Mouse (Mus musculus): ENCODE results near the gene Osbpl10. TPM values are rescaled to one million over a fixed set of nuclear protein-coding genes. Genes with fewer than 3 reads are reported as not detected.
"Not testable (repeated sequence)": the region's sequence is repeated elsewhere in the genome, so short reads cannot be mapped to it uniquely, and the experiment has no call there.

The Osbpl10 gene
- polyA plus RNA-seq (2017; shearing (Covaris generic)), result not detected

DNA sequence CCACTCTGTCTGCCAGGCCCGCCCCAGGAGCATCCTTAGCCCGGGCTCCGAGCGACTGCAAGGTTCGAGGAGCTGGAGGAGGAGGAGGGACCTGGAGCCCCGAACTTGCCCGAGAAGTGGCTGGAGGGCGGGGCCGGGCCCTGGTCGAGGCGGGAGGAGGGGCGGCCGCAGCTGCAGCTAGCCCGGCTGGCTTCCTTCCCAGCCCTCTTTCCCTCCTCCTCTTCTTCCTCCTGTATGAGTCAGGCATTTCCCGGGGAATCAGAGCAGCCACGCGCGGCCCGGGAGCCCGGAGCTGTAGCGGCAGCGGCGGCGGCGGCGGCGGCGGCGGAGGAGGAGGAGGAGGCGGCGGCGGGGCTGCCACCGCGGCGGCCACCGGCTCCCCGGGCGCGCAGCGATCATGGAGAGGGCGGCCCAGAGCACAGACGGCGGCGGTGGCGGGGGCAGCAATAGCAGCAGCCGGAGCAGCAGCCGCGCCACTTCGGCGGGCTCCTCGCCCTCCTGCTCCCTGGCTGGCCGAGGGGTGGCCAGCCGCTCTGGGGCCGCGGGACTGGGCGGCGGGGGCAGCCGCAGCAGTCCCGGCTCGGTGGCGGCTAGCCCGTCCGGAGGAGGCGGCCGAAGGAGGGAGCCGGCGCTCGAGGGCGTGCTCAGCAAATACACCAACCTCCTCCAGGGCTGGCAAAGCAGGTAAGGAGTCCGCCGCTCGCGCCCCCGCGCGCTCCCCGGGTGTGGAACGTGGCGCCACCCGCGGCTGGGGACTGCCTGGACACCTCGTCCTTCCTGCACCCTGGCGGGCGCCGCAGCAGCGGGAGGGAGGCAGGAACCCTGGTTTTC is at the start of gene Osbpl10:
Osbpl10 (plus strand) TSS at position 289 of the 831 bp plus-strand sequence.
- ATAC-seq, result no peak

DNA sequence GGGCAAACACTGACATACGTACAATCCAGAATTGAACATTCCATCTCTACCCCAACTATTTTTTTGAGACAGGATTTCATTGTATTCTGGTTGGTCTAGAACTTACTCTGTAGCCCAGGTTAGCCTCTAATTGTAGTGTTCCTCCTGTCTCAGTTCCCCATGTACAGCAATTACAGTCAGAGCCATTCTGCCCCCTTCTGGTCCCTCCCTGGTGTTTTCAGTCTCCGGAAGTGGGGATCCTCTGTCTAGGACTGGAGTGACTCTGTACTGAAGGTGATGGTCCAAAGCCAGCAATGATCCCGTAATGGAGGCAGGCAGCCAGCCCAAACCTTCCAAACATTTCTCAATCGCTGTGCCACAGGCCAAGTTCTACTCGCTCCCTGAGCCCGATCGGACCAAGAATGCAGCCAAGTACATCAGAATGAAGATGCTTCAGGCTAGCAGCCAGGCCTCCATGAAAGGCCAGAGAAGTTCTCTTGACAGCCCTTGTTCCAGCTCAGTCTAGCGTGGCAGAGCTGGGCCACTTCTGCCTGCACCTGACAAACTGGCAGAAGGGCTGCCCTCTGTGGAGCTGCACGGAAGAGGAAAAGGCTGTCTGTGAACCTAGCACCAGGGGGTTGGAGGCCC is 47.8 kb upstream of the Osbpl10 start:
- no peak for ATAC-seq

DNA sequence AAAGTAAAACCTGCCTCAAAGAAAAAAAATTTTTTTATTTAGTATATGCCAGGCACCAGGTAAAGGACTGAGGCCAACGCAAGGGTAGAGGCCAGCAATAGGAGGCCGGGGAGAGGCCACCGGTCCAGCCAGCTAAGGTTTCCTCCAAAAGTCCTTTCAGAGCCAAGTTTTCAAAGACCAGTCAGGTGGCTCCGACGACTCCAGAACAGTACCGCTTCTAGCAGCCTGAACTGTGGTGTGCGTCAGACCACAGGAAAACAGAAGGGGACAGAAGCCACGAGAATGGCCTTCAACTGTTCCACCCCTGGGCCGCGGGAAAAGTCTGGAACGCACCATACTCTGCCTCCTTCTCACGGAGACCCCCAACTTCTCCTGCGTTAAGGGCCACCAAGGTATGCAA is 45.8 kb upstream of the Osbpl10 start:
- ATAC-seq, result no peak

DNA sequence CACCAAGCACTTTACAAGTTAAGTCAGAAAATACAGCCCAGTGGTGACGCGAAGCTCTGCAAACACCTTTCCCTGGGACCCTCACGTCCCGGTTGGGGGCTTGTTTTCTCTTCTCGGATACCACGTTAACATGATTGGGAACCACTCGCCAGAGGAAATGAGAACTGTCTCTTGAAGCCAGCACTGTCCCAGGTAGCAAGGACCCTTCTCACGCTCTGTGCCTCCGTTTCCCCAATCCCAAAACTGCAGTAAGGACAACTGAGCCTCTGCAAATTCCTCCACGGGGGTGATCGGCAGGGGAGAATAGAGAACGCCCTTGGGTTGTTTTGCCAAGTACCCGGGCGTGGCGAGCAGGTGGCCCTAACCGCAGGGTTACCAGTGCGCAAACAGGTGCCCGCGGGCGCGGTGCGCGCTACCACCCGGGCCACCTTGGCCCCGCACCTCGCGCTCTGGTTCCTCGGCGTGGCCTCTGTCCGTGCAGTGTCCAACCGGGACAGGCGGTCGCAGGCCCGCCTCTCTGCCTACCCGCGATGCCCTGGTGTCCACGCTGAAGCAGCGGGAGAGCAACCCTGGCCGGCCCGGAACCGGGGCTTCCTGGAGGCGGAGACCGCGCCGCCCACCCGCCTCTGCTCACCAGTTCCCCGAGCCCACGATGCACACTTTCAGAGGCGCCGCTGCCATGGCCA is 45.2 kb upstream of the Osbpl10 start:
- ATAC-seq, result peak; percentile 1

DNA sequence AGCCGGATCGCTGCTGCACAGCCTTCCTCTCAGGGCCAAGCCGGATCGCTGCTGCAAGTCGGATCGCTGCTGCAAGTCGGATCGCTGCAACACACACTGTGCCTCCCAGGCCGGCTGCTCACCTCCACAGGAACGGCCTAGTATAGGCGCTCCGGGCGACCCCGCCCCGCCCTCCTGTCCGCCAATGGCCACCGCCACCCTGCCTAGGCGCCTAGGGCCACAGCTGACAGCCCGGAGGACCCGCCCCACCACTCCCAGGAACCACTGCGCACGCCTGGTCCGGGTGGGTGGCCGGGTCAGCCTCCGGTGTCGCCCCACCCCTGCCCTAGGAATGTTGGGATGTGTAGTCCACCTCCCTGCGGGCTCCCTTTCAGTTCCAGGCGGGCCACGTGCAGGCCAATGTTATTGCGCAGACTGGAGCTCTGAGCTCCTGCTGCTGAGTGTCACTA is 44.6 kb upstream of the Osbpl10 start, which contains the start of gene Gpd1l:
Gpd1l (minus strand) TSS at position 265 of the 449 bp plus-strand sequence.
- ATAC-seq, result peak; percentile 84

DNA sequence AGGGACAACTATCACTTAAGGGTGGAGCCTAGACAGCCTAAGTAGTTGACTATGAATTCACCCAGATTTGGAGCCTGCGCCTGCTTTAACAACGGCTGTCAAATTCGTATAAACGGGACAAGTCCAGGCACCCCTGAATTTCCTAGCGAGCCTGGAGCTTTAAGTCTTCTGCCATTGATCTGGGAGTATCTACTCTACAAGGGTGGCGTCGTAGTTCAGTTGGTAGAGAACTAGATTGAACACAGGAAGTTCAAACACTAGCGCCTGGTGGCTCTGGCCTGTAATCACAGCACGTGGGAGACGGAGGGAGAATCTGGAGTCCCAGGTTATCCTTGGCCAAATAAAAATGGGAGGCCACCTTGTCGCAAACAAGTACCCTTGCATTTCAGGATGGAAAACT is 44.1 kb upstream of the Osbpl10 start:
- peak; percentile 63 for ATAC-seq

DNA sequence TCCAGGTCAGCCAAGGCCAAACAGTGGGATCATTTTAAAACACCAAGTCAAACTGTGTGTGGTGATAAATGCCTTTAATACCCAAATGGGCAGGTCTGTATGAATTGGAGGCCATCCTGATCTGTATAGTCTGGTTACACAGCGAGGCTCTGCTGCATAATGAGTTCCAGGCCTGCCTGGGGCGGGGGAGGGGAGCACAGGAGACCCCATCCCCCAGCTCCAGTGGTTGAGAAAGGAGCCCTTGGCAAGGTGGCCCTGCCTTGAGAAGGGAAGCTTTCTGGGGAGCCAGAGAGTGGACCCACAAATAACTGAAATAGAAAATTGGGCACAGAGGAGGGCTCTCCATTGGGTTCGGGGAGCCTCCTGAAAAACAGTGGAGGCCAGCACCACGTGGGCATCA is 43.0 kb upstream of the Osbpl10 start:
- ATAC-seq, result no peak

DNA sequence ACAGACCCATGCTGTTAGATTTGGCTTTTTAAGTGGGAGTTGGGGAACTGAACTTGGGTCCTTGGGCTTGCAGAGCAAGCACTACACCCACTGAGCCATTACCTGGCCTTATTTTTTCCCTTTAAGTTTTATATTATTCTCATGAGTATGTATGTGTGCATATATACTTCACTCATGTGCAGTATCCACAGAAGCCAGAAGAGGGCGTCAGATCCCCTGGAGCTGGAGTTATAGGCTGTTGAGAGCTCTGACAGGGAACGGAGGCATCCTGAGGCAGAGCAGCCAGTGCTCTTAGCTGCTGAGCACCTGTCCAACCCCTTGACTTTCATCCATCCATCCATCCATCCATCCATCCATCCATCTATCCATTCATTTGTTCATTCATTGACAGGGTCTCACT is 41.7 kb upstream of the Osbpl10 start:
- no peak for ATAC-seq

DNA sequence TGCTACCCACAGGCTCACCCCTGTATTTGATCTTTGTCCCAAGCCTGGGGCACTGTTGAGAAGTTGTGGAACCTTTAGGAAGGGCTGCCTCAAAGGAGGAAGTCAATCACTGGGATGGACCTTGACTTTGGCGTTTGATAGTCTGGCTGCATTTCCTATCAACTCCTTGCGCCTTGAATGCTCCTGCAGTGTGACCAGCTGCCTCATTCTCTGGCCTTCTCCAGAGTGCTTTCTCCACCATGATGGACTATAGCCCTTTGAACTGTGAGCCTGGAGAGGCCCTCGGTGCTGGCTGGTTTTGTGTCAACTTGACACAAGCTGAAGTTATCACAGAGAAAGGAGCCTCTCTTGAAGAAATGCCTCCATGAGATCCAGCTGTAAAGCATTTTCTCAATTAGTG is 33.7 kb upstream of the Osbpl10 start:
- no peak for ATAC-seq

DNA sequence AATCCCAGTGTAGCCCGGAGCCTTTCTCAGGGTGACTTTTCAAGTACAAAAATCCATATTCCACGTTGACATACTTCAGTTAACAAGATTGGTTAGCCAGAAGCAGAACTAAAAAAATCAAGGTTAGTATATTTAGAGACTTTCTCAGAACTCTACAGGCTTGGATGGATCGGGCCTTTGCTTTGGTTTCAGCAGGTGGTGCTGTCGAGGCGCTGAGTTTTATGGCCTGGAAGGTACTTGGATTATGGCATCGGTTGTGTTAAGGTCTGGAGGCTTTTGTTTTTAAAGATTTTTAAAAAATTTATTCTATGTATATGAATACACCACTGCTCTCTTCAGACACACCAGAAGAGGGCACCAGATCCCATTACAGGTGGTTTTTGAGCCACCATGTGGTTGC is 32.8 kb upstream of the Osbpl10 start:
- ATAC-seq, result no peak

DNA sequence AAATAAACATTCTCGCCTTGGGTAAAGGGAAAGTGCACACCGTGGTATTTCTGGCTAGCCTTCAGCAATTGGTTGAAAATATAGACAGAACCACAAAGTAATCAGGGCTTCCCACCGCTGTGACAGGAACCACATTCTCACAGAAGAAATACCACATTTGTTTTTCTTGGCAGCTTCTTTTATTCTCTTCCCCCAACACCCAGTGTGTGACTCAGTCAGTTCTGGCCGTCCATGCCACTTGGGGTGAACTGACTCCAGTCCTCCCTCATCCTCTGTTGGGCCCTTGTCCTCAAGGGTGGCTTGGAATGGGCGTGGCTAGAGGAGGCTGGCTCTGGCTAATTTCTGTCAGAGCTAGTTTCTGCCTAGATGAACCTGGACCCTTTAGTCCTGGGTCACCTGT is 30.0 kb upstream of the Osbpl10 start:
- ATAC-seq, result no peak

DNA sequence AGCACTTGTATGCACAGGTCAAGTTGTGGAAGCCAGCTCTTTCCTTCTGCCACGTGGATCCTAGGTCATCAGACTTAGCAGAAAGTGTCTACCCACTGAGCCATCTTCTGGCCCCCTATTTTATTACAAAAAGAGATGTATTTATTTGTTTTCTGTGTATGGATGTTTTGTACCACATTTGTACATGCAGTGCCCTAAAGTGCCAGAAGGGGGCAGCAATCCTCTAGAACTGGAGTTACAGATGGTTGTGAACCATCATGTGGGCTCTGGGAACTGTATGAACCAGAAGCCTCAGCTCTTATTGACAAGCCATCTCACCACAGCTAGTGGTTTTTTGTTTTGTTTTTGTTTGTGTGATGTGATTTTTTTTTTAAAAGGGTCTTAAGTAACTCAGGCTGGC is 25.5 kb upstream of the Osbpl10 start:
- ATAC-seq, result no peak

DNA sequence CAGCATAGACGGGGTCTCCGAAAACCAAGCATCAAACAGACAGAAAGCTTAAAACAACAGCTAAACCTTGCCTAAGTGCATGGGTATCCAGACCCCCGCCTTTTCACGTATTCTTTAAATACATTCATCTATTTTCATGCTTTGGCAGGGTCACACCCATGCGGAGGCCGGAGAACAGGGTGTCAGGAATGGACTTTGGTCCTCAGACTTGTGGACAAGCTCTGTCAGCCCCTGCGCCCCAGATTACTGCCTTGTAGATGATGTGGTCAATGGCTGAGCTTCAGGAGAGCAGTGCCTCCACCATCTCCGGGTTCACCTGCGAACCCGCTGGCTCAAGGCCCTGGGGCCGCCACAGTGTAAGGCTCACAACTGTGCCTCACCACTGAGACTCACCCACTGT is 23.0 kb upstream of the Osbpl10 start:
- ATAC-seq, result no peak

DNA sequence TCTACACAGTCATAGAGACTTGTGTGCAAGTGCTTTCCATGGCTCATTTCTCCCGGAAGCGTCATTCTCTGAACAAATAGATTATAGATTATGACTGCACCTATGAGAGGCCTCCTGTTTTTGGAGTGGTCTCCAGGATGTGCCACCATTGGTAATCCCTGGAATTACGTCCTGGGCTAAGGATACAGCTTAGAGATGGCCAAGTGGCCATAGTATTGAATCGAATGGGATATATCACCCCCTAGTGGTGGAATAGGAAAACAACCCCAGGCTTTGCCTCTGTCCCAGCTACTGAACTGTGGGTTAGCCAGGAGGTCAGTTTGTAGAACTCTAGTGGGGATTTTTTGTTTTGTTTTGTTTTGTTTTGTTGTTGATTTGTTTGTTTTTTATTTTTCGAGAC is 21.4 kb upstream of the Osbpl10 start:
- ATAC-seq, result no peak

DNA sequence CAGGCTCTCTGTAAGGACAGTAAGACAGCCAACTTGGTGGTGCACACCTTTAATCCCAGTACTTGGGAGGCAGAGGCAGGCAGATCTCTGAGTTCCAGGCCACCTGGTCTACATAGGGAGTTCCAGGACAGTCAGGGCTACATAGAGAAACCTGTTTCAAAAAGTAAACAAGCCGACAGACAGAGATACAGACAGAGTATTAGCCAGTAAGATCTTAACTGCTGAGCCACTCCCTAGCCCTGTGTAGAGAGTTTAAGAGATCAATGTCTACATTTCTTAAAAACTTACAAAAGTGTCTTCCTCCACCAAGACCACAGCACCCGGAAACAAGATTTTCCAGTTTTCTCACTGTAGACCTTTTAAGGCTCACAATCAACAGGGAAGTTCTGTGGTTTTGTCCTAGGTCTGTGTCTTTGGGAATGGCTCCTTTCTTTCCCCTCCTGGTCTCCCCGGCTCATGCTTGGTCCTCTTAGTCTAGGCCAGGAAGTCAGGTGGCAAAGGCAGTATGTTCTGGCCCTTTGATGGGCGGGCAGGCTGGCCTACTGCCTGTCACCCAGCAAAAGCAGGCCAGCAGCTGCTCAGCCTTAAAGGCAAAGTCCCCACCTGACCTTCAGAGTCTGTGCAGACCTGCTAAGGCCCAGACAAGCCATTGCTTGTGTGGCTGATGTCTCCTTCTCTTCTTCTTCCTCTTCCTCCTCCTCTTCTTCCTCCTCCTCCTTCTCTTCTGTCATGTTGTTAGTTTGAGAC is 18.2 kb upstream of the Osbpl10 start:
- no peak for ATAC-seq

DNA sequence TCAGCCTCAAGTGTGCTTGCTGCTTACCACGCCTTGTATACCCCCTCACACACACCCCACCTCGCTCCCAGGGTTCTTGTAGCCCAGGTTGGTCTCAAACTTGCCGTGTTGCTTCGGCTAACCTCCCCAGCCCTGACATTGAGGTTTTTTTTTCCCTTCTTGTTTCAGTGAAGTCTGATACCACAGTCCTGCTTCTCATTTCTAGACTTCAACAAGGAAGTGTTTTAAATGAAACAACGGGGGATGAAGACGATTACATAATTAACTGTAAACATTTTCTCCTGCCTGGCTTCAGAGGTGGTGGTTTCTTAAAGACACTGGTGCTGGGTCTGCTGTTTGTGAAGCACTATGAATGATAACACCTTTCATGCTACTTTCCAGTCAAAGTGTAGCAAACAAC is 17.5 kb upstream of the Osbpl10 start:
- no peak for ATAC-seq

DNA sequence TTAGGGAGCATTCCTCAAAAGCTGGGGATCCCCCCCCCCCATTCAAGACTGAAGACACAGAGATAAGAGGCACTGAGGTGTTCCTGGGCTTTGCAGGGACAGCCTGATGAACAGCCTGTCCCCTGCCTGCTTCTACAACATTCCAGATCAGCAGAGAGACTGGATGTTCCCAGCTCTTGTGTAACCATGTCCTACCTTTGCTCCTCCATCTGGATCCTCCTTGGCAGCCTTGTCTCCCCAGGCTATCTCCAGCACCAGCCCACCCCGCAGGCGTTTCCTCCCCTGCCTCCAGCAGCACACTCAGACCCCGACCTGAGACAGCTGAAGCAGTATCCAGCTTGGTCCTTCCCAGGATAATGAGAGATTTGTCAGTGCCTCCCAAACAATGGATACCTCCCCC is 14.3 kb upstream of the Osbpl10 start:
- no peak for ATAC-seq

DNA sequence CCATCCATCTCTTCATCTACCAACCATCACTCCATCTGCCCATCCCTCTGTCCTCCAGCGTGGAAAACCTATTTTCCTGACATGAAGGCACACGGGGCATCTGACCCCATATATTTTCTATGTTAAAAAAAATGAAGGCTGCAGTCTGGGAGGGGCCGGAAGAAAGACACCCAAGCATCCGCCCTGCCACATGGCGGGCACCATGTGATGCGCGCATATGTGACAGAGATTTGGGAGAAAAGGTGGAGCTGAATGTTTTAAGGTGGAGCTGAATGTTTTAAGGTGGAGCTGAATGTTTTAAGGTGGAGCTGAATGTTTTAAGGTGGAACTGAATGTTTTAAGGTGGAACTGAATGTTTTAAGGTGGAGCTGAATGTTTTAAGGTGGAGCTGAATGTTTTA is 12.1 kb upstream of the Osbpl10 start:
- not testable (repeated sequence) for ATAC-seq

DNA sequence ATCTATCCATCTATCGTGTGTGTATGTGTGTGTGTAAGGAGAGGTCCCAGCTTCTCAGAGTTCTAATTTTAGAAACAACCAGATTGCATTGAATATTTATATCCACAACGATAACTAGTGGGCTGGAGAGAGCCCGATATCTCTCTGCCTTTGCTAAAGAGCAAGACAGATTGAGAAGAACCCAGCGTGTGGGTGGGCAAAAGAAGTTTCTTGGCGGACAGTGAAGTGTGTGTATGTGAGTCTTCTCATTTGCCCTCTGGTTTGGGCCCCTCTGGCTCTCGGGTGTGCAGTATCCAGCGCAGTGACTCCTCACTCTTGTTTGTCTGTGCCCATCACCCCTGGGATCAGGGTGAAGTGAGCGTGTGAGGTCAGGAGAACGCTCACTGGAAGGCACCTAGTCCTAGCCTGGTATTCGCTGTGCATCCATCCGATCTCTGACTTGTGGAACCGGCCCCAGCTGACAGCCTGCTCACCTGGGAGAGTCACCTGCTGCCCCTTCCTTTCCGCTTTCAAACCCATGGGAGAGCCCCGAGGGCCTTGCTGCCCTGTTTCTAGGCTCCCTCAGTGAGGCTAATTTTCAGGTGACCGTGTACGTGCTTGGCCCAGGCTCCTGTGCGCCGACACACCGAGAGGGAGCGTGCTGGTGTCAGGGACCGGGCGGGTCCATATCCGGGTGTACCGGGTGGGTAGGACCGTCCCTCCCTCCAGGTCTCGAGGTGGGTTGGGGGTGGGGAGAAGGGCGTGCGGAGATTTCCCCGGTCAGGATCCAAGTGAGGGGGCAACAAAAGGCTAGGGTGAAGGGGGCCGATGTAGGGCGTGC is 698 bp upstream of the Osbpl10 start:
- ATAC-seq, result no peak

DNA sequence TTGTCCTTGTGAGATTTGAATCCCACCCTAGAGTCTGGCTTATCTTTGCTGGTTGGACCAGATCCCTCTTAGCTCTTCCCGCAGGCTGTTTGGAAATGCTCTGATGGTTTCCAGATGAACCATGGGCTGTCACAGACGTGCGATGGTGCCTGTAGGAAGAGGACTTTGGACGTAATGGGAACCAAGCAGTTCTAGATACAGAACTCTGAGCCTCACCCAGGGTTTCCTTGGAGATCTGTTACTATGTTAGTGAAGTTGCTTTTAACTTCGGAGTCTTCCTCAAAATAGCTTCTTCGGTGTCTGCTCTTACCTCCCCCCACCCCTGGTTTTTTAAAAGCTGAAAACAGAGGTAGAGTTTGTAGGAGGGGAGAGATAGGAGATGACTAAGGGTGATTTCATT is 1.6 kb downstream of the Osbpl10 start:
- ATAC-seq, result no peak

DNA sequence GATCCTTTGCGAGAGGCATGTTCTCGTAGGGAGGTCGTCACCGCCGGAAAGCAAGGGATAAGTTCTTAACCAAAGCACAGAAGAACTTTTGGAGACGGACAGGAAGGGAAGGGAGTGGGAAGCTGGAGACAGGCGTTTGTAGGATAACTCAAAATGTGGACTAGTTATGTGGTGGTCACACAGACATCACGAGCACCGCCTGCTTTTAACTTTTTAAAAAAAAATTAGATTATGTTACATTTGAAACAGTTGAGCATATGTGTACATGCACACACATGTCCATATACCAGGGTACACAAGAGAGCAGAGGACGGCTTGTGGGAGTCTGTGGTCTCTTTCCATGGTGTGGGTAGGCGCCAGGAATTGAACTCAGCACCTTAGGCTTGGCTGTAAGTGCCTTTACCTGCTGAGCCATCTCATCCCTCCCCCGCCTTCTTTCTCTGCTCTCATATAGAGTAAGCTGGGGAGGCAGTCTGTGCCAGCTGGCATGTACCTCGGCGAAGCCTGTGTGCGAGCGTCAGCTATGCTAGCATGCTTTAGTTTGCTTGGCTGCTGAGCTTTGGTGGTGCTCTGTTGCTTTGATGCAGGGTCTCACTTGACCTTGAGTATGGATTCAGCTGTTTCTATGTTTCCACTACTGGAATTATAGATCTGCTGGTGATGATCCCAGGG is 4.5 kb downstream of the Osbpl10 start, which contains the start of gene Rps27rt:
Rps27rt (minus strand) TSS at position 51 of the 672 bp plus-strand sequence.
- no peak for ATAC-seq

Data from inflammation-experienced regulatory T-cells, adult 6 months (primary cell).